Mouse (Mus musculus) induced T-regulatory cell, adult 2 months (primary cell): Measurements from ENCODE around the gene Prkab1.

Experiments
- DNase-seq: peaks from one replicate; pipeline ENCODE4 v3.0.0-alpha.2; 2012; ENCODE audit warnings: low read depth

Prkab1 gene

DNA sequence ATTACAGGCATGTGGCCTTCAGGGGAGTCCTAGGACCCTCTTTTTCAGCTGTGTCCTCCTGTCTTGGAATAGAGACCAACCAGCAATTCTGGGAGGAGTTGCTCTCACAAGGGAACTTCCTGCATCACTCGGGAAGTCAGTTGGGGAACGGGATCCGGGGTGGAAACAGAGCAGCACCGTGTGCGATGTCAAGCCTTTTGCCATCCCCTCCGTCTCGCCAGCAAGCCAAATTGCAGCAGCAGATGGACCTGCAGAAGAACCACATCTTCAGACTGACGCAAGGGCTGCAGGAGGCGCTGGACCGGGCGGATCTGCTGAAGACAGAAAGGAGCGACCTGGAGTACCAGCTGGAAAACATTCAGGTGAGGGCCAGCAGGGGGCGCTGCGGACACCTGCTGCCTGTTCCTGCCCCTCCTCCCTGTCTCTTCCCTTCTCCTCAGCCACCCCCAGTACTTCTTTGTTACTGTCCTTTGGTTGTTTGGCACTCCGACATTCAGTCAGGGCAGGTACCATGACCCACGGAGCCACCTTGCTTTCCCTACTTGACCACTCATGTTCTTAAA, 45.1 kb downstream of the Prkab1 start:
- peak; percentile 37 for DNase-seq

- DNase-seq: no peak
Observed at GRCm38 (mm10) chr5:115978255-115978654, 46.1 kb downstream of the Prkab1 start.

GRCm38 (mm10) chr5:115977757-115978156, 46.6 kb downstream of the Prkab1 start:
- DNase-seq: no peak

DNA sequence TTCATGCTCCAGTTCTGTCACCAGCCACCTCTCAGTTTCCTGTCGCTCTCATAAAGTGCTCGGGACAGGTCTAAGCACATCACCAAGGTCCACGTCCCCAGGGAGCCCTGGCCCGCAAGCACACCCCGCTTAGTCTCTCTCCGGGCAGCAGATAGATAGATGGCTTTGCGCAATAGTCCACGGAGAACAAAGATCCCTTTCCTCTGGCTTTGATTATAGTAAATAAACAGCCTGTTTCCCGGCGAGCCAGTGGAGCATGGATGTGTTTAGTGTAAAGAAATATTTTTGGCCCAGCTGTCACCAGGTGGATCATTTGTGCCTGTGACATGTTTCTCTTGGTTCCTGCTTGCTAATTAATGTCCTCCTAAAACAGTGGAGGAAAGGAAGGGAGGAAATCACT, 47.0 kb downstream of the Prkab1 start:
- no peak for DNase-seq

GRCm38 (mm10) chr5:115976446-115976845, 47.9 kb downstream of the Prkab1 start:
- DNase-seq: no peak

- no peak for DNase-seq
Observed at GRCm38 (mm10) chr5:115975672-115976071, 48.6 kb downstream of the Prkab1 start.

DNA sequence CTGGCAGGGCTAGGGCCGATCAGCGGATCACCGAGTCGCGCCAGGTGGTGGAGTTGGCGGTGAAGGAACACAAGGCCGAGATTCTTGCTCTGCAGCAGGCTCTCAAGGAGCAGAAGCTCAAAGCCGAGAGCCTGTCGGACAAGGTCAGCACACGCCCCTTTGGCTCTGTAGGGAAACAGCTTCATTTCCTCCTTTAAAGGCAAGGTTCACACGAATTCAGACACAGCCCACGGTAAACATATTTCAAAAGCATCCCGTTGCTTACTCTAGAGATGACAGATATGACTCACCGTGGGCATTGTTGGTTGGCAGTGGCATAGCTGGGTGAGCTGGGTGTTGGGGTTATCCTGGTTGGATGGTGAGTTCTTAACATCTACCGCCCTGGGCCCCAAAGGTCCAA, 53.1 kb downstream of the Prkab1 start:
- DNase-seq: no peak
